Mouse (Mus musculus) thymus, postnatal 0 days (tissue): ENCODE data around the gene Nckap5. TPM values are rescaled to one million over a fixed set of nuclear protein-coding genes. Genes with fewer than 3 reads are reported as not detected.

ENCODE experiments used
- DNase-seq: peaks from one replicate; pipeline ENCODE4 v3.0.0-alpha.2; 2015; ENCODE audit warnings: low spot score
- polyA plus RNA-seq: library from polyadenylated mRNA; unstranded; fragments of >200 nt; fragmentation: Nextera tagmentation; extraction: Ambion mirVana; gene quantifications from 2 replicates; pipeline ENCODE4 v1.2.1, GENCODE M21; 2015

Gene Nckap5
- polyA plus RNA-seq, 1 experiment from 2014 or later: 1.1 TPM

- DNase-seq: peak; percentile 17
These were observed 918.6 kb downstream of the Nckap5 start for GRCm38 (mm10) chr1:125911901-125912445.

- no peak for DNase-seq
These were observed 919.2 kb downstream of the Nckap5 start for GRCm38 (mm10) chr1:125911337-125911900.

- no peak for DNase-seq
These were observed 919.7 kb downstream of the Nckap5 start for GRCm38 (mm10) chr1:125910871-125911265.

DNA sequence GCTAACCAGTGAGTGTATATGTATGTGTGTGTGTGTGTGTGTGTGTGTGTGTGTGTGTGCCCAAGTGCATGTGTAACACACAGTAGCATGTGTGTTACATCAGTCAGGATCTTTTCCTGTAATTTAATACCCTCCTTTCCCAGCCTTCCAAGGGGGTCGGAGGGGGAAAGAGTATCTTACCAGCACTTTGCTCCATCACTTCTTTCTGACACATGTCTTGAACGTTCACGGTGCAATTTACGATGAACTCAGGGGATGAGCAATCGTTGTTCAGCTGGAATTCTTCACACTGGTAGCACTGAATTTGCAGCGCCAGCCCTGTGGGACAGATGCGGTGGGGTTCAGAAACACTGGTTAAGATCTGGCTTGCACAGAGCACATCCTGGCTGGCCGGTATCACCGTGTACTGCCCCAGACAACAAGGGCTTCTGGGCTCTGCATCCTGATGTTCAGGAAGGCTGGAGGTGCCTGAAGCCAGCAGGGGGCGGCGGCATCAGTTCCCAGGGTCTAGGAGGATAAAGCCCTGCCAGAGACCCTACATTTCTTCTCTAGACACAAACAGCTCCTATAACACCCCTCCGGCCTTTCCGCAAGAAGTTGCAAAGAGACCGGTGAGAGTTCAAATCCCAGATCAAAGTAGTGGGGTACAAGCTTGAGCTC, 920.3 kb downstream of the Nckap5 start:
- no peak for DNase-seq

DNA sequence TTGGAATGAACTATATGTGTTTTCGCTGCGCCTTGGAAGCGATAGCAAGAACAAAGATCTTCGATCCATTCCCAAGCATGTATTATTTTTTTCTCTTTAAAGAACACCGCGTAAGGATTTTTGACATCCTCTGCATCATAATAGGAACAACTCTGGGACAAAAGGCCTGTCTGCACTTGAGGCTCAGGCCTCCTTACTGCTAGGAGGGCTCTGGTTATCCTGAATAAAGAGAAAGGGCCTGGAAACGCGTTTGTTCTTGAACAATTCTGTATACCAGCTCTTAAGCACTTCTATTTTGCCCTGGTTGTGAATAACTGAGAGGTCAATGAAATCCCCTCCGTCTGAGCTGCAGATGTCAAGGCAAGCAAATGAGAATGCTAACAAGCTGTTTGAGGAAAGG, 937.4 kb downstream of the Nckap5 start:
- DNase-seq: no peak

DNA sequence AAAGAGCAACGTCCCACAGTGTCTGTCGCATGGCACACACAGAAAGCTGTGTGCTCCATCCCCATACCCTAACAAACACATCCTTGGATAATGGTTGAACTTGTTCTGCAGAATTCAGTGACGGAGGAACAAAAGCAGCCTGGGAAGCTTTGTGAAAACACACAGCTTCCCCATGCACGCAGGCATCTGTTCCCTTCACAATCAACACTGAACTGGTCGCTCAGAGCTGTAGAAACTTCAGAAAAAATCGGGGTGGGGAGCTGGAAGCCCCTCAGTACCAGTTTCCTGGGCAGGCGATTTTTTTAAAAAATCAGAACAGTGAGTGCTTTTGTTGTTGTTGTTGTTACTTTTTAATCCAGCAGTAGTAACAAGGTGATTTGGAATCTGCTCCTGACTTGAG, 960.5 kb downstream of the Nckap5 start:
- no peak for DNase-seq
